Mouse (Mus musculus) lung, embryonic 14.5 days (tissue): ENCODE data around the gene Slc18b1. TPM values are rescaled to one million over a fixed set of nuclear protein-coding genes. Genes with fewer than 3 reads are reported as not detected.

Experiments
- ATAC-seq: fragments of 200-750 bp; cut with Nextera tagmentation; 2 replicates; pipeline ENCODE4 v1.8.0; 2017; ENCODE audit warnings: mild to moderate bottlenecking, moderate TSS enrichment, moderate library complexity; ENCODE audit not compliant: insufficient read depth
- DNase-seq: peaks from one replicate; pipeline ENCODE4 v3.0.0-alpha.2; 2015
- H3K27ac ChIP-seq: fragments of 300-500 bp; sonication (generic); 2 replicates; pipeline ENCODE4 v1.5.1; 2014; ENCODE audit warnings: low read depth, mild to moderate bottlenecking, moderate library complexity
- H3K27me3 ChIP-seq: fragments of 300-500 bp; sonication (generic); 2 replicates; pipeline ENCODE4 v1.6.1; 2014; ENCODE audit warnings: low read length, control low read depth; ENCODE audit not compliant: insufficient read depth
- H3K36me3 ChIP-seq: fragments of 300-500 bp; sonication (generic); 2 replicates; pipeline ENCODE4 v1.6.1; 2014; ENCODE audit warnings: control low read depth; ENCODE audit not compliant: insufficient read depth
- H3K4me1 ChIP-seq: fragments of 300-500 bp; sonication (generic); 2 replicates; pipeline ENCODE4 v1.6.1; 2014; ENCODE audit warnings: antibody characterized with exemption, control low read depth; ENCODE audit not compliant: insufficient read depth
- H3K4me2 ChIP-seq: fragments of 300-500 bp; sonication (generic); 2 replicates; pipeline ENCODE4 v1.6.1; 2014; ENCODE audit warnings: mild to moderate bottlenecking
- H3K4me3 ChIP-seq: fragments of 300-500 bp; sonication (generic); 2 replicates; pipeline ENCODE4 v1.5.1; 2014; ENCODE audit warnings: low read depth, low read length
- H3K9ac ChIP-seq: fragments of 300-500 bp; sonication (generic); 2 replicates; pipeline ENCODE4 v1.6.1; 2014
- H3K9me3 ChIP-seq: fragments of 300-500 bp; sonication (generic); 2 replicates; pipeline ENCODE4 v1.6.1; 2016; ENCODE audit warnings: low read depth, low read length, control low read depth
- CTCF ChIP-seq: IDR thresholded peaks from 2 replicates; pipeline ENCODE4 v1.5.1; 2016; ENCODE audit warnings: antibody characterized with exemption, low read depth
- WGBS: fragments of 180-500 bp; shearing (Covaris S2); extraction: QIAGEN DNeasy Blood & Tissue Kit; methylation state at CpG from one replicate; pipeline ENCODE4 v1.1.7; 2014; 5-methylcytosine and 5-hydroxymethylcytosine counted together
- polyA plus RNA-seq: library from polyadenylated mRNA; unstranded; fragments of >200 nt; fragmentation: Nextera tagmentation; extraction: Ambion mirVana; gene quantifications from 2 replicates; pipeline ENCODE4 v1.2.1, GENCODE M21; 2014

Slc18b1 gene
- 21.7 and 22.9 TPM in 2 replicates for polyA plus RNA-seq

DNA sequence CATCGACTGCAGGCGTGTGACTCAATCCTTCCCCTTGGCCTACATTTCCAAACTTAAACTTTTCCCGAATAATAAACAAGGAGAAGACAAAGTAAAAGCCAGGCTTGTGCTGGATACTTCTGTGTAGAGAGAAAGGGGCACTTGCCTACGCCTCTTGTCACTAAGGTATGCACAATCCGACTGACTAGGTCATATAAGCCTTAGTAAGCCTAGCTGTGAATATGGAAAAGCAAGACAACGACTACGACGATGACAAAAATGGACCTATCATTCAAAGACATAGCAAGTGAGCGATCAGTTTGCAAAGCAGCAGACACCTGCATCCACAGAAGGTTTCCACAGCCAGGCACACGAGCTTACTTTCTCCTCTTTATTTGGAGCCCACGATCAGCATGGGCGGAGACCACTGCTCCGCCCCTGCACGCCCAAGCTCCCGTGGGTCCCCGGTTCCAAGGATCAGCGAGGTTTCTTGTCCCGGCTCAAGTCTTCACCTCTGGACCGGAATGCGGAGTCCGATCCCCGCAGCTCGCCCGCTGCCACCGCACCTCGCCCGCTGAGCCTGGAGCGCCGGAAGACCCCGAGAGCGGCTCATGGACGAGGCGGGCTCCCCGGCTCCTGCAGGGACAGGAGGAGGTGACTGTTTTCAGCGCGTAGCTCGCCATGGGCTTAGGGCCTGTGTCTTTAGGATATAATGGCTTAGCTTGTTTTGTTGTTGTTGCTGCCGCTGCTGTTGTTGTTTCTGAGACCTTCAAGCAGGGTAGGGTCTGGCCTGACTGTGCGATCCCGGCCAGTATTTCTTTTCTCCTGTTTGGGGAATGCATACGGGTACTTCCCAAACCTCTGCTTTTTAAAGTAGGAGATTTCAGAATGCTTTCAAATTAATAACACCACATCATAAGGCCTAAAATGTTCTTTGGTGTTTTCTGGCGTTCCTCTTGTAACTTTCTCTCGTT lies at the start of gene Slc18b1:
TSS of gene Slc18b1 (plus strand) at position 436 of the 953 bp plus-strand sequence.
- Histone ChIP-seq H3K27ac (peak within 1 kb of the TSS; percentile 58; the same call in 1 of the 2 replicates), H3K4me3 (peak within 1 kb of the TSS; percentile 61), H3K9me3 (no peaks in the 10 kb centered on the region), H3K4me1 (0 out of 2 replicates have a peak, but pooled peaks cover 4% of the 10 kb centered on the region), H3K9ac (peak within 1 kb of the TSS; percentile 86), H3K27me3 (no peaks in the 10 kb centered on the region), H3K4me2 (peak within 1 kb of the TSS; percentile 78), H3K36me3 (peaks cover 10% of the 10 kb centered on the region)
- WGBS: 5% methylated on average over 43 of the region's 43 CpGs
- peak; percentile 39 for ATAC-seq
- peak; percentile 63 for DNase-seq
- no peak for TF ChIP-seq CTCF

DNA sequence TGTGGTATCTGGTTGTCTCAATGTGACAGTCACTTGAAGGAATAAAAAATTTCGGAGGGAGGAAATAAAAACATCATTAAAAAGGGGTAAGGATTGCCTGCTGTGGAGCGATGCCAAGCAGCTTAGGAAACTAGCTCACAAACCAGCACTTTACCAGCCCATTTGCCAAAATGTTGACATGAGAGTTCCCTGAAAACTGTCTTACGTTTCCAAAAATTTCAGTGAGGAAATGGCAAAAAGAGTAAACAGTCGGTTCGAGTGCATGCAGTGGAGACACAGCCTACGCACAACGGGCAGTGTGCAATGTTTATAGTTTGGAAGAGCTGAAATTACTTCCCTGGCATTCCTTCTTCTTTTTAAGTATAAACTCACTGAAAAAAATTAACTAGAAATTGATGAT lies 42.6 kb upstream of the Slc18b1 start:
- H3K27ac ChIP-seq: no peak overlapping the region
- H3K9me3 ChIP-seq: no peaks in the 10 kb centered on the region
- H3K27me3 ChIP-seq: no peaks in the 10 kb centered on the region
- TF ChIP-seq CTCF: no peak
- ATAC-seq (no peak), DNase-seq (peak; percentile 60)
- H3K36me3 ChIP-seq: no peaks in the 10 kb centered on the region
- no peak overlapping the region for H3K4me2 ChIP-seq
- WGBS: 34% methylated on average over 7 of the region's 7 CpGs
- H3K4me1 ChIP-seq: no peaks in the 10 kb centered on the region
- no peak overlapping the region for H3K4me3 ChIP-seq
- no peak overlapping the region for H3K9ac ChIP-seq

DNA sequence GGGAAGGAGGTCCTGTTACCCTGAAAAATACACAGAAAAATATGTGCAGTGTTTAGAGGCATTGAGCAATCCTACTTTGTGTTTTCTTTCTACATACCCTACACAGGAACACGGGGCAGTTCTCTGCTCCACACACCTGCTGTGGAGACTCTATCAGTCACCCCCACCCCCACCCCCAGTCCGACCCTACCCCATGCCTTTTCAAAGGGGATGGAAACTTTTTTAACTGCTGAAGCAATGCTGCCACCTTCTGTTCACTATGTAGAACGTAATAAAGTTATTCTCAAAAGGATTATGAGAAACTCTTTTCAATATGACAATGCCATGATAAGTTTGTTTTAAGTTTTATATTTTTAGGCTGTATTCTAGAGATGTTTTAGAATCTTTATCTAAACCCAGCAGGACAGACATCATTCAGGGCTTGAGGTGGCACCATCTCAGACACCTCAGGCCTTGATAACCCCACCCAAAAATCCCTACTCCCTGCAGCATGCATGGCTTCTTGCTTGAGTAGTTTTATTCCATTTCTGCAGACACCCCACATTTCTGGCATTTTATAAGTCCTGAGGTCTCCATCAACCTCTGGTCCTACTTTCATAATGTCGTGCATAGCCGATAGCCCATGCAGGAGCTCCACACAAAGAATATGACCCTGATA lies 19.4 kb upstream of the Slc18b1 start:
- Histone ChIP-seq H3K27me3 (no peaks in the 10 kb centered on the region), H3K4me1 (no peaks in the 10 kb centered on the region), H3K36me3 (no peaks in the 10 kb centered on the region), H3K4me2 (no peak overlapping the region), H3K27ac (no peak overlapping the region), H3K9me3 (no peaks in the 10 kb centered on the region), H3K9ac (no peak overlapping the region), H3K4me3 (no peak overlapping the region)
- DNase-seq: peak; percentile 74
- 0 out of 2 replicates have a peak, but pooled peaks have one; percentile 26 for ATAC-seq
- peak; percentile 53 for TF ChIP-seq CTCF
- 27% methylated on average over 5 of the region's 5 CpGs for WGBS

DNA sequence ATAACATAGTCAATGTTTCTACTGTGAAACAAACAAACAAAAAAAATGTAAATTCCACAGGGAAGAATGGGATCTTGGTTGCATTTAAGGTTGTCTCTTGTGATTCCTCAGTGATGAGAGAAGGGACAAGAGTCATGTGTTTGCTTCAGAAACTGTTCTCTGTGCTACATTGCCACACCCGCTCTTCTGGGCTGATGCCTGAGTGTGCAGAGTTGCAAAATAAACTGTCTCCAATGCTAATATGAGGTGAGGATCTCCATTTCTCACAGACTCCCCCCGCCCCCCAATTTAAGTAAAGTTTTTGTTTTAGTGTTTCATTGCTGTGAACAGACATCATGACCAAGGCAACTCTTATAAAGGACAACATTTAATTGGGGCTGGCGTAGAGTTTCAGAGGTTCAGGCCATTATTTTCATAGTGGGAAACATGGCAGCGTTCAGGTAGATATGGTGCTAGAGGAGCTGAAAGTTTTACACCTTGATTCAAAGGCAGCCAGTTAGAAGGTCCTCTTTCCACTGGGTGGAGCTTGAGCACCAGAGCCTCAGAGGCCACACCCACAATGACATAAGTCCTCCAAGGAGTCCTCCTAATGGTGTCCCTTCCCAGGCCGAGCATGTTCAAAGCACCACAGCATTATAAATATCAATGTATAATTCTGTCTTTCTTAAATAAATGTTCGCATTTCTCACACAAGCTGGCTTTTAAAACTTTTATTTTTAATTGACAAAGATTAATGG lies 16.1 kb upstream of the Slc18b1 start:
- DNase-seq: peak; percentile 61
- peak; percentile 35; the same call in 1 of the 2 replicates for ATAC-seq

DNA sequence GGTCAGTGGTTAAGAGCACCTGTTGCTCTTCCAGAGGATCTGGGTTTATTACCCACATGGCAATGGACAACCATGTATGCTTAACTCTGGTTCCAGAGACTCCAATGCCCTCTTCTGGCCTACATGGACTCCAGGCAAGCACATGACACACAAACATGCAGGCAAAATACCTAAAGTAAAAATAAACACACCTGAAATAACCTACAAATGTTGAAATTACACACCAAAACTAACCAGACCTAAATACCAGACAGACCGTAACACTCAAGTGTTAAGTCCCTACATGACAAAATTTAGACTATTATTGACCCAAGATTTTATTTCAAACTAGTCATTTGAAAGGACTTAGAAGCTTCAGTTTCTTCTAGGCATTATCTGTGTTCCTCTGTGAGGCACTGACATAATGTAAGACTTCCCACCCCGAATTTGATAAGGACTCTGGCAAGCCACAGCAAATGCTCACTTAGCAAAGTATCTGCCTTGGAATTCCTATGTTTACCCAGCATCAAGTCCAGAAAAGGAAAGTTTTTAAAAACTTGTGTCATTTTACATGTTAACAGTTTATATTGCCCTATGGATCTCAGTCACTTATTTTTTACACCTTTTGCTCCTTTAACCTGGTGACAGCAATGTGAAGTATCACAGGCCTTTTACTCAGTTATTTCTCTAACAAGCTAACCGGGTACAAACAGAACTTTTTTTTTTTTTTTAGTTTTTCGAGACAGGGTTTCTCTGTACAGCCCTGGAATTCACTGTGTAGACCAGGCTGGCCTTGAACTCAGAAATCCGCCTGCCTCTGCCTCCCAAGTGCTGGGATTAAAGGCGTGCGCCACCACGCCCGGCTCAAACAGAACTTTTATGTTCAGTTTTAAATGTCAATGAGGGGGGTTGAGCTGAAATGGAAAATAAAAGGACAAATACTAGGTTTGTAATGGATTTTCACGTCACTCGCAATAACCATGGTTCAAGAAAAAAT lies 14.7 kb upstream of the Slc18b1 start:
- no peak for ATAC-seq
- peaks cover 39% of the 10 kb centered on the region for H3K36me3 ChIP-seq
- H3K4me2 ChIP-seq: no peak overlapping the region
- 75% methylated on average over 11 of the region's 11 CpGs for WGBS
- no peaks in the 10 kb centered on the region for H3K9me3 ChIP-seq
- no peak overlapping the region for H3K9ac ChIP-seq
- DNase-seq: no peak
- H3K27ac ChIP-seq: no peak overlapping the region
- TF ChIP-seq CTCF: 0 out of 2 replicates have a peak, but pooled peaks have one; percentile 9
- H3K4me3 ChIP-seq: no peak overlapping the region
- no peaks in the 10 kb centered on the region for H3K27me3 ChIP-seq
- no peaks in the 10 kb centered on the region for H3K4me1 ChIP-seq

More for the DNA sequence above, 16.1 kb upstream of the Slc18b1 start:
- peaks cover 31% of the 10 kb centered on the region for H3K36me3 ChIP-seq
- H3K27ac ChIP-seq: no peak overlapping the region
- H3K9me3 ChIP-seq: no peaks in the 10 kb centered on the region
- WGBS: 72% methylated on average over 6 of the region's 6 CpGs
- no peaks in the 10 kb centered on the region for H3K27me3 ChIP-seq
- H3K4me1 ChIP-seq: no peaks in the 10 kb centered on the region
- no peak overlapping the region for H3K9ac ChIP-seq
- TF ChIP-seq CTCF: no peak
- no peak overlapping the region for H3K4me2 ChIP-seq
- H3K4me3 ChIP-seq: no peak overlapping the region
